Mouse (Mus musculus) kidney, adult 2 months (tissue): ENCODE data around the gene Angptl2.

ENCODE experiments used
- CTCF ChIP-seq: fragments of 200-500 bp; conservative IDR thresholded peaks from 2 replicates; pipeline ENCODE4 v1.5.1; 2011; ENCODE audit warnings: low read depth, mild to moderate bottlenecking, control low read depth, low read length, moderate library complexity, mixed read lengths; ENCODE audit not compliant: insufficient read depth, insufficient read length
- POLR2A ChIP-seq: fragments of 200-500 bp; IDR thresholded peaks from one replicate; pipeline ENCODE4 v1.6.1; 2011; ENCODE audit warnings: low read depth, low read length, control low read depth

DNA sequence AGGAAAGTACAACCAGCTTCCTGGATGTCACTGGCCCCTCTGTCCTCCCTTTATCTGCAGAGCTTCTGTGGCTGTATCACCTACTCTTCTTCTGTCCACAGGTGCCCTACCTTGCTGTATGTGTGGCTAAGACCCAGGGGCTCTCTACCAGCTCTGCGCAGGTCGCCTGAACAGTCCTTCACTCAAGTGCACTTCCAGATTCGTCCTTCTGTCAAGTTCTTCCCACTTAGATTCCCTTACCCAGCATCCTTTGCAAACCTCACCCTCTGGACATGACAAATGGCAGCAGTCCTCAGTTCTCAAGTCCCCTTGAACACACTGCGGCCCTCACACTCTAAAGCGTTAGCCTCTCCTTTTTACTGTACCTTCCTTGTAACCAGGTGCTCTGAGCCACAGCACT, 65.9 kb downstream of the Angptl2 start:
- TF ChIP-seq CTCF (no peak), POLR2A (no peak)
